In the genomic region with DNA sequence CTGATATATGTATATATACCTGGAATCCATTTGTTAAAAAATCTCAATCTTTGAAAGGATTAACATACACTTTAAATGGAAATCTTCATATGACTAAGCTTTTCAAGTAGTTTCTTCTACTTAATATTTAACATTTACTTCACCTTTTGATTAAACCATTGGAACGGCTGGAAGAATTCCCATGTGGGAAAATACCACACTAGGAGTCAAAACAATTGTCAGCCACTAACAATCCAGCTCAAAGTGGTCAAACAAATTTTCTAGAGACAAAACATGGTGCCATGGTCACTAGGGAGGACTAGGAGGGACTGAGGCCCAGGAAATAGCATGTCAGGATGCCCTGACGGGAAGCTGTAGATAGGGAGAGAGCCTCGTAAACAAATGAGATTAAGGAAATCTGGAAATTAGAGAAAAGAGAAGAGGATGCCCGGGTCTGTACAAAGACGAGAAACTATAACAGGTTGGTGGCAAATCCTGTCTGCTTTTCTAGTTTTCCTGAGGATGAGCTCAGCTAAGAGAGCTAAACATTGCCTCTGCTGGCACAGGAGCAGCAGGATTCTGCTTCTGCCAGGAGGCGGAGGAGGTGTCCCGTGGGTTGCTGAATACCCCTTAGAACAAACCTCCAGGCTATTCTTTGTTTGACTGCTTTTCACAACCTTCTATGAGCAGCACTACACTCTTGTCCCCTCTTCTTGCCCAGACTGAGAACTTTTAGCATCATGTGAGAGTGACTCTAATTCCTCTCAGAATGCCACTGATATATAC, we compare ENCODE assay signal across 18 mouse cellular contexts. TPM values are rescaled to one million over a fixed set of nuclear protein-coding genes. Genes with fewer than 3 reads are reported as not detected.
A peak's percentile ranks its signal among the peaks of the same experiment; 100 is the strongest.
DNase-seq lines count a peak whose midpoint lies in the region; ATAC-seq lines count a peak whose summit lies in the region.
"Had no signal": no experiment of that assay in that cellular context is flagged by ENCODE, and none has a peak within 500 bp of the region (broad histone marks: within the 10 kb centered on the region; RNA-seq: fewer than 3 reads in every experiment).

No protein-coding gene starts in this region.

- no peak overlapping the region for H3K4me3 ChIP-seq in heart, embryonic 10.5 days
- H3K4me3 ChIP-seq: embryonic facial prominence, embryonic 15.5 days; forebrain, embryonic 13.5 days; hindbrain, embryonic 13.5 days; intestine, embryonic 15.5 days; midbrain, embryonic 15.5 days had no signal

- no peaks in the 10 kb centered on the region for H3K4me1 ChIP-seq in heart, embryonic 10.5 days
- H3K4me1 ChIP-seq: embryonic facial prominence, embryonic 15.5 days had no signal

- intact Hi-C loops in left cerebral cortex, postnatal 25 days (cut with DNase I): loop anchor here (5.0 kb wide), 2 partner anchors 48 to 118 kb away; partner anchors contain the start of gene Gls

- no peaks in the 10 kb centered on the region for H3K9me3 ChIP-seq in heart, embryonic 10.5 days
- H3K9me3 ChIP-seq: embryonic facial prominence, embryonic 15.5 days; forebrain, embryonic 13.5 days; intestine, embryonic 15.5 days; midbrain, embryonic 15.5 days had no signal

- H3K36me3 ChIP-seq in heart, embryonic 10.5 days: no peaks in the 10 kb centered on the region
- H3K36me3 ChIP-seq: embryonic facial prominence, embryonic 15.5 days; hindbrain, embryonic 13.5 days; intestine, embryonic 15.5 days; midbrain, embryonic 15.5 days had no signal

- no peaks in the 10 kb centered on the region for H3K27me3 ChIP-seq in heart, embryonic 10.5 days (ENCODE audit: insufficient read depth, poor library complexity, severe bottlenecking)
- H3K27me3 ChIP-seq: embryonic facial prominence, embryonic 15.5 days; forebrain, embryonic 13.5 days; hindbrain, embryonic 13.5 days; intestine, embryonic 15.5 days; midbrain, embryonic 15.5 days had no signal

- ATAC-seq in erythroblast, adult 5-6 weeks (replicated peaks; ENCODE audit: low FRiP score, poor library complexity, severe bottlenecking): no peak
- ATAC-seq: forebrain, embryonic 13.5 days; midbrain, embryonic 15.5 days had no signal

- peak; percentile 42 for DNase-seq in layer of hippocampus, adult 11-12 months (ENCODE audit: low spot score)
- no peak for DNase-seq in layer of hippocampus, adult 9-10 months (ENCODE audit: low spot score)
- peak; percentile 83 for DNase-seq in right cerebral cortex, adult 18-20 months
- DNase-seq in right cerebral cortex, postnatal 4 days: no peak
- peak; percentile 42 to 94 for DNase-seq in left cerebral cortex, postnatal 25 days (ENCODE audit: low spot score in 2 of 2)
- DNase-seq in thymus, postnatal 36 days: no peak
- no peak for DNase-seq in heart, embryonic 10.5 days (ENCODE audit: low spot score)
- DNase-seq: B cell, adult 2 months; cerebellum, adult 8-10 months; heart, adult 18-20 months; lung, adult 2 months had no signal

- H3K27ac ChIP-seq in heart, embryonic 10.5 days: no peak overlapping the region
- H3K27ac ChIP-seq: embryonic facial prominence, embryonic 15.5 days; forebrain, embryonic 13.5 days; hindbrain, embryonic 13.5 days; intestine, embryonic 15.5 days; macrophage; midbrain, embryonic 15.5 days had no signal

- 62% methylated on average over 7 of the region's 7 CpGs for WGBS in heart, embryonic 10.5 days

RNA-seq across cellular contexts. Expression of gene Gls, which starts 47.0 kb away (rescaled TPM):
- total RNA-seq in left cerebral cortex, postnatal 25 days (2021): 100 to 1,000 TPM; 374 to 387 TPM
- 34.4 and 53.7 TPM in 2 replicates for total RNA-seq in erythroblast, adult 5-6 weeks (2015; ENCODE audit: low replicate concordance)
- total RNA-seq in erythroblast, adult 5-6 weeks (2017; ENCODE audit: low replicate concordance): 75.8 and 96.0 TPM in 2 replicates
- polyA plus RNA-seq in heart, embryonic 10.5 days (2016; fragmentation: Nextera tagmentation; extraction: Ambion mirVana): 25.1 and 26.1 TPM in 2 replicates

Comparison
In these comparisons a context has a peak if more than half of its experiments do, and no peak if none do; other contexts are left out.
1. DNase-seq: peak in layer of hippocampus, adult 11-12 months (single experiment), right cerebral cortex, adult 18-20 months (single experiment) and left cerebral cortex, postnatal 25 days (2 of 2); none in layer of hippocampus, adult 9-10 months (single experiment), right cerebral cortex, postnatal 4 days (single experiment), thymus, postnatal 36 days (0 of 2) and heart, embryonic 10.5 days (single experiment).